Comparison of ENCODE assay signal across 22 mouse cellular contexts in genomic region chr10:5343211-5343610, GRCm38 (mm10).
A peak's percentile ranks its signal among the peaks of the same experiment; 100 is the strongest.
DNase-seq lines count a peak whose midpoint lies in the region; ATAC-seq lines count a peak whose summit lies in the region.
"Had no signal": no experiment of that assay in that cellular context is flagged by ENCODE, and none has a peak within 500 bp of the region (broad histone marks: within the 10 kb centered on the region; RNA-seq: fewer than 3 reads in every experiment).

No protein-coding gene starts in this region.

- peak; percentile 34 for DNase-seq in cerebellum, adult 11 months
- peak; percentile 54 to 69 for DNase-seq in cerebellum, adult 18-20 months
- peak; percentile 52 for DNase-seq in cerebellum, adult 9-10 months
- peak; percentile 56 to 64 for DNase-seq in cerebellum, postnatal 25 days
- no peak for DNase-seq in layer of hippocampus, adult 8-10 months (ENCODE audit: low spot score in 2 of 2)
- DNase-seq in embryo, embryonic 11 days = no peak
- DNase-seq in kidney, adult 18-20 months = no peak
- DNase-seq: adrenal gland, adult 2 months; adrenal gland, postnatal 14 days; forebrain, postnatal 0 days; gastrocnemius, adult 2 months; gastrocnemius, postnatal 14 days; heart, adult 11 months; kidney, adult 11 months had no signal

- no peak overlapping the region for H3K4me3 ChIP-seq in forebrain, embryonic 15.5 days
- H3K4me3 ChIP-seq: forebrain, embryonic 10.5 days; forebrain, embryonic 13.5 days; gastrocnemius, adult 2 months; hindbrain, embryonic 12.5 days; intestine, embryonic 15.5 days had no signal

- ATAC-seq in forebrain, embryonic 15.5 days (replicated peaks) = no peak
- ATAC-seq: CD4-positive, CD25-positive, alpha-beta regulatory T cell, adult 4 months; forebrain, embryonic 13.5 days; forebrain, postnatal 0 days; hindbrain, embryonic 16.5 days; intestine, embryonic 15.5 days had no signal

- H3K4me2 ChIP-seq in forebrain, embryonic 15.5 days (replicated peaks) = no peak overlapping the region
- H3K4me2 ChIP-seq: forebrain, embryonic 13.5 days; heart, embryonic 11.5 days; hindbrain, embryonic 12.5 days; intestine, embryonic 15.5 days had no signal

- H3K27me3 ChIP-seq in forebrain, embryonic 15.5 days = no peaks in the 10 kb centered on the region
- H3K27me3 ChIP-seq: forebrain, embryonic 13.5 days; hindbrain, embryonic 12.5 days; intestine, embryonic 15.5 days had no signal

- no peaks in the 10 kb centered on the region for H3K4me1 ChIP-seq in forebrain, embryonic 15.5 days
- H3K4me1 ChIP-seq: forebrain, embryonic 10.5 days; forebrain, embryonic 13.5 days; hindbrain, embryonic 12.5 days; intestine, embryonic 15.5 days had no signal

- WGBS in forebrain, embryonic 15.5 days = 62% methylated on average over 4 of the region's 4 CpGs

- no peaks in the 10 kb centered on the region for H3K9me3 ChIP-seq in forebrain, embryonic 15.5 days
- H3K9me3 ChIP-seq: forebrain, embryonic 10.5 days; forebrain, embryonic 13.5 days; hindbrain, embryonic 12.5 days; intestine, embryonic 15.5 days had no signal

- H3K27ac ChIP-seq in forebrain, embryonic 15.5 days (replicated peaks) = no peak overlapping the region
- H3K27ac ChIP-seq: forebrain, embryonic 10.5 days; forebrain, embryonic 13.5 days; gastrocnemius, adult 2 months; hindbrain, embryonic 12.5 days; intestine, embryonic 15.5 days had no signal

- no peak overlapping the region for H3K9ac ChIP-seq in forebrain, embryonic 15.5 days (replicated peaks)
- H3K9ac ChIP-seq: forebrain, embryonic 13.5 days; forebrain, postnatal 0 days; hindbrain, embryonic 12.5 days; intestine, embryonic 15.5 days had no signal

- H3K36me3 ChIP-seq in forebrain, embryonic 15.5 days = no peaks in the 10 kb centered on the region
- H3K36me3 ChIP-seq: forebrain, embryonic 10.5 days; hindbrain, embryonic 12.5 days; intestine, embryonic 15.5 days had no signal

Comparison
In these comparisons a context has a peak if more than half of its experiments do, and no peak if none do; other contexts are left out.
1. DNase-seq: peak in cerebellum, adult 11 months (single experiment), cerebellum, adult 18-20 months (2 of 2), cerebellum, adult 9-10 months (single experiment) and cerebellum, postnatal 25 days (2 of 2); none in layer of hippocampus, adult 8-10 months (0 of 2), embryo, embryonic 11 days (single experiment) and kidney, adult 18-20 months (single experiment).